Mouse (Mus musculus) midbrain, embryonic 10.5 days (tissue): ENCODE results near the gene Dennd2d. TPM values are rescaled to one million over a fixed set of nuclear protein-coding genes. Genes with fewer than 3 reads are reported as not detected.

Experiments used
- polyA plus RNA-seq: library from polyadenylated mRNA; unstranded; fragments of >200 nt; fragmentation: Nextera tagmentation; extraction: Ambion mirVana; gene quantifications from 2 replicates; pipeline ENCODE4 v1.2.1, GENCODE M21; 2016

Gene Dennd2d
- polyA plus RNA-seq, 1 experiment from 2014 or later, result 0.64 TPM

Other genes with a start within 250 kb of the Dennd2d start
- not detected in 2 replicates for gene Chil6, start 76.2 kb upstream of the Dennd2d start, polyA plus RNA-seq
- 41.5 and 46.4 TPM in 2 replicates for gene Dram2, start 65.4 kb downstream of the Dennd2d start, polyA plus RNA-seq
- 40.2 and 43.0 TPM in 2 replicates for gene Cept1, start 65.4 kb downstream of the Dennd2d start, polyA plus RNA-seq
- gene Lrif1, start 202.6 kb downstream of the Dennd2d start, polyA plus RNA-seq, result 14.0 and 16.8 TPM in 2 replicates